Comparison of ENCODE assay signal across 8 mouse cellular contexts in genomic region chr11:98937410-98937913, GRCm38 (mm10). TPM values are rescaled to one million over a fixed set of nuclear protein-coding genes. Genes with fewer than 3 reads are reported as not detected.
DNase-seq lines count a peak whose midpoint lies in the region; ATAC-seq and TF ChIP-seq lines count a peak whose summit lies in the region.

No protein-coding gene starts in this region.

- H3K4me1 ChIP-seq in ES-E14 (ENCODE audit: control insufficient read depth in 2 of 2, insufficient read depth in 2 of 2, low read length in 2 of 2, poor library complexity in 1 of 2): peaks cover 6 to 50% of the 10 kb centered on the region in 2 experiments
- H3K4me1 ChIP-seq in heart, embryonic 15.5 days (replicated peaks): peaks cover 78% of the 10 kb centered on the region

- in situ Hi-C loops in ES-E14 (cut with MboI; ENCODE audit: low sequenced_read_pairs in 2 of 2, unreplicated experiment in 2 of 2): no loop called here

- H3K27ac ChIP-seq in ES-E14 (ENCODE audit: insufficient read depth, low read depth, low read length, poor library complexity, severe bottlenecking): peak overlapping the region; percentile 11; the same call in 1 of the 2 replicates
- H3K27ac ChIP-seq in heart, embryonic 15.5 days: peak overlapping the region; percentile 99

- 0 out of 2 replicates have a peak, but pooled peaks have one; percentile 32 for ATAC-seq in erythroblast, adult 5-6 weeks (replicated peaks; ENCODE audit: low FRiP score, poor library complexity, severe bottlenecking)
- peak; percentile 89 for ATAC-seq in heart, embryonic 15.5 days (replicated peaks; ENCODE audit: insufficient number of reproducible peaks, insufficient read depth, low FRiP score, low read depth)
- ATAC-seq in megakaryocyte, adult 5-6 weeks (ENCODE audit: poor library complexity, severe bottlenecking): peak; percentile 63

- H3K9me3 ChIP-seq in ES-E14 (ENCODE audit: control insufficient read depth, insufficient read depth, low read depth, low read length): no peaks in the 10 kb centered on the region
- H3K9me3 ChIP-seq in heart, embryonic 15.5 days (replicated peaks): no peaks in the 10 kb centered on the region

- WGBS in heart, embryonic 15.5 days: under 1% methylated on average over 37 of the region's 38 CpGs

- H3K4me3 ChIP-seq in ES-E14 (ENCODE audit: insufficient read depth in 1 of 2, low read depth in 1 of 2, low read length in 2 of 2, poor library complexity in 1 of 2, severe bottlenecking in 1 of 2): peak overlapping the region; percentile 78 to 92
- peak overlapping the region; percentile 80 for H3K4me3 ChIP-seq in heart, embryonic 15.5 days

- no peaks in the 10 kb centered on the region for H3K27me3 ChIP-seq in heart, embryonic 15.5 days

- peak overlapping the region; percentile 83 for H3K4me2 ChIP-seq in heart, embryonic 15.5 days

- H3K36me3 ChIP-seq in ES-E14 (ENCODE audit: control insufficient read depth, insufficient read depth, low read length, poor library complexity, severe bottlenecking): no peaks in the 10 kb centered on the region
- H3K36me3 ChIP-seq in heart, embryonic 15.5 days: no peaks in the 10 kb centered on the region

- no peak for DNase-seq in ES-E14 (ENCODE audit: low read depth, low spot score)
- peak; percentile 71 to 81 for DNase-seq in adrenal gland, postnatal 4 days (ENCODE audit: low spot score in 2 of 2)
- peak; percentile 95 for DNase-seq in kidney, postnatal 10 days
- DNase-seq in retina, postnatal 7 days (ENCODE audit: low read depth, low spot score): peak; percentile 76
- DNase-seq in urinary bladder, postnatal 14 days (ENCODE audit: low spot score): peak; percentile 90

- peak overlapping the region; percentile 87 for H3K9ac ChIP-seq in ES-E14 (ENCODE audit: insufficient read depth, low read depth, low read length, poor library complexity, severe bottlenecking)
- H3K9ac ChIP-seq in heart, embryonic 15.5 days: peak overlapping the region; percentile 85

TF ChIP-seq in ES-E14, 5 proteins besides CTCF, POLR2A, EP300 and RAD21:
- TF ChIP-seq CHD2 (IDR thresholded peaks at IDR 0.05; ENCODE audit: low read depth, low read length) (no peak), HCFC1 (IDR thresholded peaks at IDR 0.05; ENCODE audit: borderline replicate concordance, insufficient read depth, low read length) (0 out of 2 replicates have a peak, but pooled peaks have one; percentile 25)

RNA-seq across cellular contexts. Expression of gene Rara, which starts 9.8 kb away (rescaled TPM):
- total RNA-seq in ES-E14 (2012; rRNA removed): 25.8 and 30.1 TPM in 2 replicates
- 10 to 100 TPM; 46.4 to 50.6 TPM for total RNA-seq in adrenal gland, postnatal 4 days (2021)
- total RNA-seq in erythroblast, adult 5-6 weeks (2015; ENCODE audit: low replicate concordance): 13.1 and 13.2 TPM in 2 replicates
- 2.8 TPM in 2 replicates for total RNA-seq in erythroblast, adult 5-6 weeks (2017; ENCODE audit: low replicate concordance)
- polyA plus RNA-seq in heart, embryonic 15.5 days (2015; fragmentation: Nextera tagmentation; extraction: Ambion mirVana): 26.2 and 31.0 TPM in 2 replicates
- total RNA-seq in megakaryocyte, adult 5-6 weeks (2015): 124 and 125 TPM in 2 replicates
- total RNA-seq in megakaryocyte, adult 5-6 weeks (2017): 38.8 and 43.3 TPM in 2 replicates

RNA-seq across cellular contexts. Expression of gene Cdc6, which starts 29.9 kb away (rescaled TPM):
- total RNA-seq in ES-E14 (2012; rRNA removed): 32.7 and 51.3 TPM in 2 replicates
- total RNA-seq in adrenal gland, postnatal 4 days (2021): 1 to 10 TPM; 7.5 to 9.1 TPM
- 20.0 and 20.1 TPM in 2 replicates for total RNA-seq in erythroblast, adult 5-6 weeks (2015; ENCODE audit: low replicate concordance)
- total RNA-seq in erythroblast, adult 5-6 weeks (2017; ENCODE audit: low replicate concordance): 46.7 and 54.2 TPM in 2 replicates
- polyA plus RNA-seq in heart, embryonic 15.5 days (2015; fragmentation: Nextera tagmentation; extraction: Ambion mirVana): 14.2 and 20.4 TPM in 2 replicates
- total RNA-seq in megakaryocyte, adult 5-6 weeks (2015): 26.4 and 31.3 TPM in 2 replicates
- total RNA-seq in megakaryocyte, adult 5-6 weeks (2017): 26.5 and 27.5 TPM in 2 replicates

RNA-seq across cellular contexts. Expression of gene Gjd3, which starts 45.4 kb away (rescaled TPM):
- total RNA-seq in ES-E14 (2012; rRNA removed): 0.27 and 1.7 TPM in 2 replicates
- 1 to 10 TPM in 1 of 2 experiments, under 1 TPM in 1; 0.50 to 1.0 TPM for total RNA-seq in adrenal gland, postnatal 4 days (2021)
- not detected in 2 replicates for total RNA-seq in erythroblast, adult 5-6 weeks (2015; ENCODE audit: low replicate concordance)
- not detected in 2 replicates for total RNA-seq in erythroblast, adult 5-6 weeks (2017; ENCODE audit: low replicate concordance)
- polyA plus RNA-seq in heart, embryonic 15.5 days (2015; fragmentation: Nextera tagmentation; extraction: Ambion mirVana): 3.6 and 4.4 TPM in 2 replicates
- total RNA-seq in megakaryocyte, adult 5-6 weeks (2015): not detected in 2 replicates
- not detected in 2 replicates for total RNA-seq in megakaryocyte, adult 5-6 weeks (2017)

Comparison
In these comparisons a context has a peak if more than half of its experiments do, and no peak if none do; other contexts are left out.
1. ATAC-seq: peak in every context shown above with its lines; median percentile 89 in heart, embryonic 15.5 days; 63 in megakaryocyte, adult 5-6 weeks; 32 in erythroblast, adult 5-6 weeks.